Mouse (Mus musculus) hindbrain, embryonic 13.5 days (tissue): ENCODE data around the gene Abtb1. TPM values are rescaled to one million over a fixed set of nuclear protein-coding genes. Genes with fewer than 3 reads are reported as not detected.

Source experiments
- ATAC-seq: fragments of 200-750 bp; cut with Nextera tagmentation; 2 replicates; pipeline ENCODE4 v1.8.0; 2017; ENCODE audit warnings: moderate TSS enrichment; ENCODE audit not compliant: low FRiP score
- H3K27ac ChIP-seq: fragments of 300-500 bp; sonication (generic); 2 replicates; pipeline ENCODE4 v1.5.1; 2015; ENCODE audit warnings: inconsistent platforms, mild to moderate bottlenecking, moderate library complexity
- H3K27me3 ChIP-seq: fragments of 300-500 bp; sonication (generic); 2 replicates; pipeline ENCODE4 v1.6.1; 2015; ENCODE audit warnings: mild to moderate bottlenecking, inconsistent platforms
- H3K36me3 ChIP-seq: fragments of 300-500 bp; sonication (generic); 2 replicates; pipeline ENCODE4 v1.6.1; 2015; ENCODE audit warnings: mild to moderate bottlenecking, inconsistent platforms
- H3K4me1 ChIP-seq: fragments of 300-500 bp; sonication (generic); replicated peaks from 2 replicates; pipeline ENCODE4 v1.6.1; 2015; ENCODE audit warnings: inconsistent platforms
- H3K4me2 ChIP-seq: fragments of 300-500 bp; sonication (generic); 2 replicates; pipeline ENCODE4 v1.6.1; 2015; ENCODE audit warnings: inconsistent platforms, mild to moderate bottlenecking, moderate library complexity
- H3K4me3 ChIP-seq: fragments of 300-500 bp; sonication (generic); 2 replicates; pipeline ENCODE4 v1.5.1; 2015; ENCODE audit warnings: mild to moderate bottlenecking, inconsistent platforms
- H3K9ac ChIP-seq: fragments of 300-500 bp; sonication (generic); 2 replicates; pipeline ENCODE4 v1.6.1; 2015; ENCODE audit warnings: mild to moderate bottlenecking, inconsistent platforms
- H3K9me3 ChIP-seq: fragments of 300-500 bp; sonication (generic); 2 replicates; pipeline ENCODE4 v1.6.1; 2016; ENCODE audit warnings: inconsistent platforms
- WGBS: fragments of 180-500 bp; shearing (Covaris S2); methylation state at CpG from one replicate; pipeline ENCODE4 v1.1.7; 2015; 5-methylcytosine and 5-hydroxymethylcytosine counted together
- polyA plus RNA-seq: library from polyadenylated mRNA; unstranded; fragments of >200 nt; fragmentation: Nextera tagmentation; extraction: Ambion mirVana; gene quantifications from 2 replicates; pipeline ENCODE4 v1.2.1, GENCODE M21; 2015

Gene Abtb1
- polyA plus RNA-seq, 1 experiment from 2014 or later: 36.3 TPM

GRCm38 (mm10) chr6:88811396-88811795, 30.4 kb downstream of the Abtb1 start:
- H3K27ac ChIP-seq: no peak overlapping the region
- WGBS: 47% methylated on average over 6 of the region's 7 CpGs
- ATAC-seq: no peak

GRCm38 (mm10) chr6:88810291-88810690, 31.5 kb downstream of the Abtb1 start:
- Histone ChIP-seq H3K27me3 (no peaks in the 10 kb centered on the region), H3K27ac (no peak overlapping the region), H3K9me3 (no peaks in the 10 kb centered on the region), H3K36me3 (no peaks in the 10 kb centered on the region), H3K9ac (no peak overlapping the region), H3K4me3 (no peak overlapping the region), H3K4me1 (peaks cover 24% of the 10 kb centered on the region), H3K4me2 (no peak overlapping the region)
- 16% methylated on average over 3 of the region's 3 CpGs for WGBS
- ATAC-seq: no peak

More at GRCm38 (mm10) chr6:88811396-88811795, 30.4 kb downstream of the Abtb1 start:
- Histone ChIP-seq H3K4me3 (no peak overlapping the region), H3K9me3 (no peaks in the 10 kb centered on the region), H3K4me2 (no peak overlapping the region), H3K9ac (no peak overlapping the region), H3K36me3 (no peaks in the 10 kb centered on the region), H3K4me1 (peaks cover 29% of the 10 kb centered on the region), H3K27me3 (0 out of 2 replicates have a peak, but pooled peaks cover 3% of the 10 kb centered on the region)

GRCm38 (mm10) chr6:88809091-88810037, 32.4 kb downstream of the Abtb1 start:
- no peak for ATAC-seq
- H3K27ac ChIP-seq: no peak overlapping the region
- no peaks in the 10 kb centered on the region for H3K36me3 ChIP-seq
- H3K9me3 ChIP-seq: no peaks in the 10 kb centered on the region
- H3K4me2 ChIP-seq: no peak overlapping the region
- H3K27me3 ChIP-seq: no peaks in the 10 kb centered on the region
- WGBS: 73% methylated on average over 23 of the region's 23 CpGs
- 0 out of 2 replicates have a peak overlapping the region, but pooled peaks have one; percentile 29 for H3K9ac ChIP-seq
- H3K4me3 ChIP-seq: no peak overlapping the region
- peaks cover 15% of the 10 kb centered on the region for H3K4me1 ChIP-seq

GRCm38 (mm10) chr6:88804966-88805577, 36.7 kb downstream of the Abtb1 start:
- no peak overlapping the region for H3K9ac ChIP-seq
- H3K36me3 ChIP-seq: no peaks in the 10 kb centered on the region
- no peak overlapping the region for H3K4me2 ChIP-seq
- peaks cover 8% of the 10 kb centered on the region for H3K4me1 ChIP-seq
- H3K27me3 ChIP-seq: no peaks in the 10 kb centered on the region
- H3K27ac ChIP-seq: no peak overlapping the region
- no peak for ATAC-seq
- H3K4me3 ChIP-seq: no peak overlapping the region
- H3K9me3 ChIP-seq: no peaks in the 10 kb centered on the region
- 93% methylated on average over 17 of the region's 17 CpGs for WGBS

GRCm38 (mm10) chr6:88803957-88804695, 37.7 kb downstream of the Abtb1 start:
- no peak overlapping the region for H3K9ac ChIP-seq
- H3K4me3 ChIP-seq: no peak overlapping the region
- H3K4me1 ChIP-seq: no peaks in the 10 kb centered on the region
- no peak overlapping the region for H3K27ac ChIP-seq
- ATAC-seq: no peak
- 92% methylated on average over 4 of the region's 4 CpGs for WGBS
- H3K36me3 ChIP-seq: no peaks in the 10 kb centered on the region
- no peak overlapping the region for H3K4me2 ChIP-seq
- H3K27me3 ChIP-seq: no peaks in the 10 kb centered on the region
- H3K9me3 ChIP-seq: no peaks in the 10 kb centered on the region

- Histone ChIP-seq H3K27me3 (no peaks in the 10 kb centered on the region), H3K9me3 (no peaks in the 10 kb centered on the region), H3K36me3 (no peaks in the 10 kb centered on the region), H3K9ac (no peak overlapping the region), H3K4me2 (no peak overlapping the region), H3K4me3 (no peak overlapping the region), H3K4me1 (no peaks in the 10 kb centered on the region), H3K27ac (no peak overlapping the region)
- 86% methylated on average over 7 of the region's 7 CpGs for WGBS
- no peak for ATAC-seq
These were observed 38.7 kb downstream of the Abtb1 start for GRCm38 (mm10) chr6:88803051-88803450.

- no peak overlapping the region for H3K27ac ChIP-seq
- H3K4me1 ChIP-seq: no peaks in the 10 kb centered on the region
- H3K9ac ChIP-seq: no peak overlapping the region
- no peaks in the 10 kb centered on the region for H3K27me3 ChIP-seq
- WGBS: 66% methylated on average over 3 of the region's 3 CpGs
- no peaks in the 10 kb centered on the region for H3K36me3 ChIP-seq
- H3K4me3 ChIP-seq: no peak overlapping the region
- no peaks in the 10 kb centered on the region for H3K9me3 ChIP-seq
- no peak for ATAC-seq
- H3K4me2 ChIP-seq: no peak overlapping the region
These were observed 41.0 kb downstream of the Abtb1 start for GRCm38 (mm10) chr6:88800735-88801134.

- Histone ChIP-seq H3K4me3 (no peak overlapping the region), H3K9me3 (no peaks in the 10 kb centered on the region), H3K9ac (no peak overlapping the region), H3K36me3 (no peaks in the 10 kb centered on the region), H3K4me2 (no peak overlapping the region), H3K27ac (no peak overlapping the region), H3K4me1 (no peaks in the 10 kb centered on the region), H3K27me3 (no peaks in the 10 kb centered on the region)
- 86% methylated on average over 7 of the region's 7 CpGs for WGBS
- ATAC-seq: no peak
These were observed 41.6 kb downstream of the Abtb1 start for GRCm38 (mm10) chr6:88800191-88800590.

GRCm38 (mm10) chr6:88794561-88794971, 47.2 kb downstream of the Abtb1 start:
- H3K4me3 ChIP-seq: no peak overlapping the region
- no peaks in the 10 kb centered on the region for H3K9me3 ChIP-seq
- no peaks in the 10 kb centered on the region for H3K36me3 ChIP-seq
- H3K4me1 ChIP-seq: peaks cover 41% of the 10 kb centered on the region
- 0 out of 2 replicates have a peak overlapping the region, but pooled peaks have one; percentile 9 for H3K27ac ChIP-seq
- H3K4me2 ChIP-seq: no peak overlapping the region
- no peak for ATAC-seq
- WGBS: 71% methylated on average over 14 of the region's 14 CpGs
- H3K27me3 ChIP-seq: no peaks in the 10 kb centered on the region
- H3K9ac ChIP-seq: no peak overlapping the region

- Histone ChIP-seq H3K27ac (no peak overlapping the region), H3K36me3 (no peaks in the 10 kb centered on the region), H3K9ac (no peak overlapping the region), H3K4me3 (no peak overlapping the region), H3K9me3 (no peaks in the 10 kb centered on the region), H3K4me2 (no peak overlapping the region), H3K4me1 (peaks cover 41% of the 10 kb centered on the region), H3K27me3 (no peaks in the 10 kb centered on the region)
- ATAC-seq: no peak
- WGBS: 69% methylated on average over 13 of the region's 13 CpGs
These were observed 47.9 kb downstream of the Abtb1 start for GRCm38 (mm10) chr6:88793872-88794271.

- Histone ChIP-seq H3K36me3 (no peaks in the 10 kb centered on the region), H3K27me3 (no peaks in the 10 kb centered on the region), H3K27ac (no peak overlapping the region), H3K9ac (no peak overlapping the region), H3K4me3 (no peak overlapping the region), H3K4me2 (no peak overlapping the region), H3K4me1 (peaks cover 46% of the 10 kb centered on the region), H3K9me3 (no peaks in the 10 kb centered on the region)
- ATAC-seq: no peak
- 27% methylated on average over 2 of the region's 2 CpGs for WGBS
These were observed 48.5 kb downstream of the Abtb1 start for GRCm38 (mm10) chr6:88793243-88793642.

GRCm38 (mm10) chr6:88792147-88792691, 49.6 kb downstream of the Abtb1 start:
- Histone ChIP-seq H3K4me1 (peaks cover 55% of the 10 kb centered on the region), H3K9ac (no peak overlapping the region), H3K36me3 (no peaks in the 10 kb centered on the region), H3K4me2 (no peak overlapping the region), H3K27me3 (no peaks in the 10 kb centered on the region), H3K4me3 (no peak overlapping the region), H3K27ac (no peak overlapping the region), H3K9me3 (no peaks in the 10 kb centered on the region)
- WGBS: 46% methylated on average over 7 of the region's 7 CpGs
- ATAC-seq: no peak
